Mouse (Mus musculus): Measurements from ENCODE around the gene Zfand2b.

DNA sequence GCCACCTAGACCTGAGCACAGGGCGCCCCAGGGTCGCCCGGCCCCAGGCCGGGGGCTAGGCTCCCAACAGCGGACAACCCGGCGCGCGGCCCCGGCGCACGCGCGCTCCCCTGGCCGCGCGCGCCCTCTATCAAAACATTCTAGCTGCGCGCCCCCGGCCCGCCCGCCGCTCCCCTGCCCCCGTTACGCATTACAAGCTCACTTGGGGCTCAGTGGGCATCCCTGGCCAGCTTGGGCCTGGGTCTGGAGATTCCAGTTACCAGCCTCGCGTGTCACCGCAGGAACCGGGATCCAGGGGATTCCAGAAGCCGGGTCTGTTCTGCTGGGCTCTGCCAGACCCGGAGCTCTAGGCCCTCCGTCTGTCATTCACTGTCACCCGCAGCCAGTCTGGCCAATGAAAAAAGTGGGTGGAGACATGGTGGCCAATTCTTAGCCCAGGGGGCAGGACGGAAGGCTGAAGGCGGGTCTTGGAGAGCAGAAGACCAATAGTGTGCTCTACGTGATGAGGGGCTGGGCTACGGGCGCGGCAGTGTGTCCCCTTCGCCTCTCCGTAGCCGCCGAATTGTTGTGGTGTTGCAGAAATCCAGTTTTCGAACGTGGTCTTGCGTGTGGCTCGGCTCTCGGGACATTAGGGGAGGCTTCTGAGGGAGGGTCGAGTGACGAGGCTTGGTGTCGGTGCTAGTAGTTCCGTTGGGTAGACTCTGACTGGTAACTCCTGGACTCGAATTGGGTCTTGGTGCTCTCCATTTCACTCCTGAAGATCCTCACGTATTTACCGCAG lies 23.4 kb downstream of the Zfand2b start, which contains the start of the genes Ankzf1 and Atg9a:
- peak; percentile 84; the same call in 1 of the 2 replicates for TF ChIP-seq POLR2A (IDR thresholded peaks at IDR 0.05; ENCODE audit: borderline replicate concordance, extremely low read depth, low read depth, low read length)
- TF ChIP-seq CTCF (IDR thresholded peaks at IDR 0.05; ENCODE audit: insufficient read depth, low read length): 0 out of 2 replicates have a peak, but pooled peaks have one; percentile 3

Measured in lung, adult 2 months (tissue).